Mouse (Mus musculus): ENCODE measurements around the gene Antxrl. TPM values are rescaled to one million over a fixed set of nuclear protein-coding genes. Genes with fewer than 3 reads are reported as not detected.
A peak's percentile ranks its signal among the peaks of the same experiment; 100 is the strongest.

The Antxrl gene
- total RNA-seq, 2 experiments from 2014 or later, result not detected

DNA sequence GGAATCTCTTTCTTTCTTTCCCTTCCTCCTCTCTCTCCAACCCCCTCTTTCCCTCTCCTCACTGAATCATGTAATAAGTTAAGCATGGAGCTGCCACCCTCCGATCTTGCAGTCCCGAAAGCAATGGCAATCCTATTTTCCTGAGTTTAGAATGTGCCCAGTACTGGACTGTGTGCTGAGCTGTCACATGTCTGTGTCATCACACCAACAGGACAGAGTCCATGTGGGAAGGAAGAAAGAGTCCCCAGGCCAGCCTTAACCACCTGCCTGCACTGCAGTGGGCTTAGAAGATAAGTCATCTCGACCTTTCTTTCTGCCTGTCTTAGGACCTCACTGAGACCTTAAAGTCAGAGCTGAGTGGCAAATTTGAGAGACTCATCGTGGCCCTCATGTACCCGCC is 39.0 kb downstream of the Antxrl start:
- intact Hi-C loops (cut with DNase I), result no loop called here
- no peak for DNase-seq (ENCODE audit: extremely low spot score in 1 of 2, low spot score in 2 of 2)

GRCm38 (mm10) chr14:34092856-34093255 is 40.3 kb downstream of the Antxrl start:
- intact Hi-C loops (cut with DNase I), result no loop called here
- DNase-seq (ENCODE audit: extremely low spot score in 1 of 2, low spot score in 2 of 2), result no peak

- intact Hi-C loops (cut with DNase I), result no loop called here
- DNase-seq (ENCODE audit: extremely low spot score in 1 of 2, low spot score in 2 of 2), result no peak
Observed at GRCm38 (mm10) chr14:34096161-34096560, 43.7 kb downstream of the Antxrl start.

GRCm38 (mm10) chr14:34102601-34103000 is 50.1 kb downstream of the Antxrl start, which contains the start of gene A630023A22Rik:
A630023A22Rik (minus strand) TSS chr14:34102754.
- intact Hi-C loops (cut with DNase I), result no loop called here
- no peak for DNase-seq (ENCODE audit: extremely low spot score in 1 of 2, low spot score in 2 of 2)

DNA sequence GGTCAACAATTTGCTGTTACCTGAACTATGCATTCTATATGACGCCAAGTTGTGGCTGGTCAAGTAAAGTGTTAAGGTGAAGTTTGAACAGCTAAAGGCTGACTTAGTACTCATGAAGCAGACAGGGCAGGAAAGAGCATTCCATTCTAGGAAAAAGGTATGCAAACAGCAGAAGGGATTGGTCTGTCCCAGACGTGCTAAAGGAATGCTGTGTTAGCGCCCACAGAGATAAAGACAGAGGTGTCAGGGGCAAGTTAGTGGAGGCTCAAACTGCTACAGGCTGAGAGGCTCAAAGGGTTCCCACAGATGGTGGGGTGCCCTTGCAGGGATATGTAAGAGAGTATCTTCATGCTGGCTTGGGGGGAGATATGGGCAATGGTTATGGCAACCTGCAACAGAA is 51.3 kb downstream of the Antxrl start:
- intact Hi-C loops (cut with DNase I), result no loop called here

DNA sequence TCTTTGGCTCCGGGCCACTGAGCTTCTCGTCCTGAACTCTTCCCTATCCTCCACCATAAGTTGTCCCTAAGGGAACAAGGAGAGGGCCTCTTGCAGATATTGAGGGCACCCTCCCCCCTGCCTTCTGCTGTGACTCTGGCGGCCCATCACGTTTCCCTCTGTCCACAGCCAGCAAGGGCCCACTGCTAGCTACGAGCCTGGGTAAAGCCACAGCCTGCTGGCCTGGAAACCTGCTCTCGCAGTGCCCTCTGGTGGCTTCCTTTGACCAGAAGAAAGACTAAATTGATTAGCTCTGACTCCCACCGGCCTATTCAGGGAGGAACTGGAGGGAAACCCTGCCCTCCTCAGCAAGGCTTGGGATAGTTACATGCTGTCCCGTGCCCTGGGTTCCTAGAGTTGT is 52.4 kb downstream of the Antxrl start:
- intact Hi-C loops (cut with DNase I), result no loop called here
- DNase-seq (ENCODE audit: extremely low spot score in 1 of 2, low spot score in 2 of 2), result peak; percentile 11 to 72

More for the DNA sequence above, 51.3 kb downstream of the Antxrl start:
- DNase-seq (ENCODE audit: extremely low spot score in 1 of 2, low spot score in 2 of 2), result no peak

DNA sequence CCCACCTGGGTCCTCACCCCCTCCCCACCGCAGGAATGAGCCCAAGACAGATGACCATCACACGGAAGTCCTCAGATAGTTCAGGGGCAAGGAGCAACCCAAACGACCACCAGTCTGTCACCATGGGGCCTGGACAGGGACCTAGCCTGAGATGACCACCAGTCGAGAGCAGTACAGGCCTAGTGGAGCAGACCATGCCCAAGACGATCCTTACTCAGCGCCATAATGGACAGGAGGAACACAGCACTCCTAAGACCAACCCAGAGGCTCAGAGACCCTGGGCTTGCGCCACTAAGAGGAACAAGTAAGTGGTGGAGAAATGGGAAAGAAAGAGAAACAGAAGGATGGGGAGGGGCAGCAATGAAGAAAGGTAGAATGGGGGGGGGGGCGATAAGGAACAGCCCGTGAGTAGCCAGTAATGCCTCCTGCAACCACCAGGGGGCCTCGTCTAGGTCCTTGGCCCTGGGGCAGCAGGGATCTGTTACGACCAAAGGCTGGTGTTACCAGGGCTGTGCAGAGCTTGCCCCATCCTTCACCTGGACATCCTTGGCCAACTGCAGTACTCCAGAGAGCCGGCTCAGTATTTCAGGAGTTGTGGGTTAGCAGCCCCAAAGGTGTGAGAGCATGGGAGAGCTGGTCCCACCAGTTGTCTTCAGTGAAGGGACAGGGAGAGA is 54.0 kb downstream of the Antxrl start:
- intact Hi-C loops (cut with DNase I), result no loop called here
- peak in 1 of 2 experiments; percentile 43 for DNase-seq (ENCODE audit: extremely low spot score in 1 of 2, low spot score in 2 of 2)

DNA sequence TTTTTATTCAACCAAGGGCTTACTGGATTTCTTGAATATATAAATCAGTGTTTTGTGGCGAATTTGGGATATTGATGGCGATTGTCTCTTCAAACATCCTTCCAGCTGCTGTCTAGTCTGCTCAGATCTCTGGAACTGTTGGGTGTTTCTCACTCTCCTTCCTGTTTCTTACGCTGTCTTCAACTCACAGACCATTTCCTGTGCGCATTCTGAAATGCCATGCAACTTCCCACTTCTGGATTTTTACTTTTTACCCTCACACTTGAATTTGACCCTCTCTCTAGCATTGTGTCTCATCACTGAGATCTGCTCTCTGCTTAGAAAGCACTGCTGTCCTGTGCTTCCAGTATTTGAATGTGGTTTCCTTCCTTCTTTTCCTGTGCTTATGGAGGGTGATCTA is 55.1 kb downstream of the Antxrl start:
- intact Hi-C loops (cut with DNase I), result no loop called here
- DNase-seq (ENCODE audit: extremely low spot score in 1 of 2, low spot score in 2 of 2), result no peak

GRCm38 (mm10) chr14:34114311-34114710 is 61.8 kb downstream of the Antxrl start:
- intact Hi-C loops (cut with DNase I), result no loop called here
- no peak for DNase-seq (ENCODE audit: extremely low spot score in 1 of 2, low spot score in 2 of 2)

DNA sequence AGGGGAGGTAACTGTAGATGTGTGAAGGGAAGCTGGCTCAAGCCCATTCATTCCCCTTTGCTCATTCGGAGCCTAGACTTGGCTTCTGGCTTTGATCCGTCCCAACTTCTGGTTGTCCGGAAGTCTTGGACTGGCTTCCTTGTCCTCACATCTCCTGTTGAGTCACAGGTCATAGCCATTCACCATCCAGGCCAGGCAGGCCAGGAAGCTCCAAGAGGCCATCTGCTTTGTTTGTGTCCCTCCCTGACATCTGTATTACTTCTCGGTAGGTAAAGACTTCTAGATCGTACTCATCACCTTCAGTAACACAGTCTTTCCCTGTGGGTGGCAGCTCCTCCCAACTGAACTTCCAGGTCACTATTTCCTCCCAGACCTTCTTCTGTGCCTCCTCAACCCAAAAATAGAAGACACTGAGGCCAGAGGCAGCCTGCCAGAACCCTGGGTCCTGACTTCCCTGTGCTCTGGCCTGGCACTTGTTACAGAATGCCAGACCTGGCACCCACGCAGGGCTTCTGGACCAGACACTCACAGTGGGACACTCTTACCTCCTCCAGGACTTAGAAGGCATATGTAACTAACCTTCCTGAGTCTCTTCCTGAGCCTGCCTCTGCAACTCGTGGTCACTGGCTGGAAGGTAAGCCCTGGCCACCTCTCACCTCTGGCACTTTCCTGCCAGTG is 66.7 kb downstream of the Antxrl start:
- intact Hi-C loops (cut with DNase I), result no loop called here
- no peak for DNase-seq (ENCODE audit: extremely low spot score in 1 of 2, low spot score in 2 of 2)

- intact Hi-C loops (cut with DNase I), result no loop called here
Observed at GRCm38 (mm10) chr14:34120016-34120910, 67.8 kb downstream of the Antxrl start.

DNA sequence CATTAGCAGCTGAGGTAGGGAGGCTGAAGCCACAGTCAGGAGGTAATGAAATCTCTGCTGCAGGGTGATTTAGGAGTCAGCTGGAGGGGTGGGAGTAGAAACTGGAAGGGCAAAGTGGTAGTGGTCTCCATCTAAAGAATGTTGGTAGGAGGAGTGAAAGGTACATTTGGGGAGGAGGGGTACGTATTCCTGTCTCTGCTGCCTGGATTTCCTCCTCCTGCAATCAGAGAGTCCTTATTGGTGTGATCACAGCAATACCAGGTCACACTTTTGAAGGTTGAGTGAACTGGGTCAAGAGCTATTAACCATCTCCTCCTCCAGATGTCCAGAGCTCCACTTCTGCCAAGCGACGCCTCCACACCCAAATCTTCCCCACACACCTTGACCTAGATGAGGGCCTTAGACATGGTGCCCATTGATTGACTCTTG is 68.4 kb downstream of the Antxrl start:
- DNase-seq (ENCODE audit: extremely low spot score in 1 of 2, low spot score in 2 of 2), result no peak
- intact Hi-C loops (cut with DNase I), result no loop called here

More at GRCm38 (mm10) chr14:34120016-34120910, 67.8 kb downstream of the Antxrl start:
- no peak for DNase-seq (ENCODE audit: extremely low spot score in 1 of 2, low spot score in 2 of 2)

DNA sequence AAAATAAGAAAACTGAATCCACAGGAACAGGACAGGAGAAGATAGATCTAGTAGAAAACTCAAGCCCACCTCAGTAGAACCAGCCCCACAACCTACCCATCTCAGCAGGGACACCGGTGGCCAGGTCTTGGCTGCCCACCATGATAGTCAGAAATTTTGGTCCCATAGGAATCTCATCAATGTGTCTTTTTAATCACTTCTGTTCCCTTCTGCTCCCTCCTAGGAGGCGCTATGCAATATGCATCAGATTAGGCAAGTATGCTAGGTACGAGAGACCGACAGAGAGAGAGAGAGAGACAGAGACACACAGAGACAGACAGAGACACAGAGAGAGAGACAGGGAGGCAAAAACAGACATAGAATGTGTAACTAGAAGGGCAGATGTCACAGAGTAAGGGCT is 69.2 kb downstream of the Antxrl start:
- no peak for DNase-seq (ENCODE audit: extremely low spot score in 1 of 2, low spot score in 2 of 2)
- intact Hi-C loops (cut with DNase I), result no loop called here

Other genes starting within 250 kb of the Antxrl start
- gene Gdf10, start 129.1 kb upstream of the Antxrl start, total RNA-seq (2021), result 1 to 10 TPM; 7.1 to 7.5 TPM
- not detected for gene Gdf2, start 111.7 kb upstream of the Antxrl start, total RNA-seq (2021)
- gene Rbp3, start 98.7 kb upstream of the Antxrl start, total RNA-seq (2021), result under 1 TPM in 1 of 2 experiments, not detected in 1; 0.06 TPM
- 1 to 10 TPM; 3.4 to 5.0 TPM for gene Zfp488, start 73.9 kb upstream of the Antxrl start, total RNA-seq (2021)
- gene Gm30083, start 37.5 kb upstream of the Antxrl start, total RNA-seq (2021), result not detected
- gene Gm5460, start 35.9 kb upstream of the Antxrl start, total RNA-seq (2021), result not detected
- under 1 TPM; 0.47 to 0.57 TPM for gene Anxa8, start 33.3 kb downstream of the Antxrl start, total RNA-seq (2021)
- not detected for gene A630023A22Rik, start 50.0 kb downstream of the Antxrl start, total RNA-seq (2021)
- gene Npy4r, start 99.8 kb downstream of the Antxrl start, total RNA-seq (2021), result not detected
- gene Gprin2, start 148.9 kb downstream of the Antxrl start, total RNA-seq (2021), result 1 to 10 TPM; 6.3 TPM
- 1 to 10 TPM; 1.2 to 1.8 TPM for gene Syt15, start 166.9 kb downstream of the Antxrl start, total RNA-seq (2021)